Mouse (Mus musculus): ENCODE data around the gene Nup35.

Gene Nup35

DNA sequence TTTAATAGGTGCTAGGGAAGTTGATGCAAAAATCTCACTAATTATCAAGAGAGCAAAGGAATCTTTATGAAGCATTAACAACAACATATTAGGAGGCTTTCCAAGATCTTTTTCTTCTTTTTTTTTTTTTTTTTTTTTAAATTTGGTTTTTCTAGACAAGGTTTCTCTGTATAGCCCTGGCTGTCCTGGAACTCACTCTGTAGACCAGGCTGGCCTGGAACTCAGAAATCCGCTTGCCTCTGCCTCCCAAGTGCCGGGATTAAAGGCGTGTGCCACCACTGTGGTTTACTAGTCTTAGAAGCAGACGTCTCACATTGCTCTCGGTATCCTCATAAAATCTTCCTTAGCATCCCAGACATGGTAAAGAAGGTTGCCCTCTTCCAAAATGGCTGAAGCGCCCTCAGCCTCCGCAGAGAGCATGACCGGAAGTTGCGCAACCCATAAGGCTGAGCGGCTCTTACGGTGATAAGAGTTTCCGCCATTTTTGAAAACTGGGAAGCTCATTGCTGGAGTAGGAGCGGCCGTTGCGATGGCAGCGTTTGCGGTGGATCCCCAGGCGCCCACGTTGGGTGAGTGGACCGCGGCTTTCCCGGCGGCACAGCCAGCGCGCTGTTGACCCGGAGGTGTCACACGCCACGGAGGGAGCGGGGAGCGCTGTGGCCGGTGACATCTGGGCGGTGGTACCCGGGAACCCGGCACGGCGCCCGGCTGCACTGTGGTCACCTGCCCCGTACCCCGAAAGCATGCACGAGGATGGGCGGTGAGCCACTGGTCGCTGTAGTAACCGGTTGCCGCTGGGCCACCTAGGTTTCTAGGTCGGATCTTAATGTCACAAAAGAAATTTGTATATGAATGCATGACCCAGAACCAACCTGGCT, 21.6 kb downstream of the Nup35 start:
- DNase-seq: peak; percentile 94

- no peak for DNase-seq
Observed at GRCm38 (mm10) chr2:80639398-80639797, 22.4 kb downstream of the Nup35 start.

- no peak for DNase-seq
Observed at GRCm38 (mm10) chr2:80639864-80640263, 22.8 kb downstream of the Nup35 start.

- DNase-seq: no peak
Observed at GRCm38 (mm10) chr2:80661414-80661813, 44.4 kb downstream of the Nup35 start.

DNA sequence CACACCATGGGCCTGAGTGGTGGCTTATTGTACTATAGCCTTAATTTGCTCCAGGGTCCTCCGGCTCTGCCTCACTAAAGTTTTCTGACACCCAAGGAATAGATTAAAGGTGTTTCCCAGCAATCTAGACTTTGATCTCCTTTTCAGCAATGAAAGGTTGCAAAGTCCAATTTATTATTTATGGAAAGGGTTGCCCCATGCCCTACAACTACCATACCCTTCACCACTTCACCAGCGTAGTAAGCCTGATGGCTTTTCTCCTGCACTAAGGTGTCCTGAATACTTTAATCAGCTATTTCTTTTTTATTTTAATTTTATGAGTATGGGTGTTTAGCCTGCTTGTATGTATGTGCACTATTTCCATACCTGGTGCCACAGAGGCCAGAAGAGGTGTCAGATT, 45.6 kb downstream of the Nup35 start:
- no peak for DNase-seq

GRCm38 (mm10) chr2:80667396-80667964, 50.4 kb downstream of the Nup35 start:
- no peak for DNase-seq

- DNase-seq: peak; percentile 31
Observed at GRCm38 (mm10) chr2:80669868-80670666, 53.0 kb downstream of the Nup35 start.

DNA sequence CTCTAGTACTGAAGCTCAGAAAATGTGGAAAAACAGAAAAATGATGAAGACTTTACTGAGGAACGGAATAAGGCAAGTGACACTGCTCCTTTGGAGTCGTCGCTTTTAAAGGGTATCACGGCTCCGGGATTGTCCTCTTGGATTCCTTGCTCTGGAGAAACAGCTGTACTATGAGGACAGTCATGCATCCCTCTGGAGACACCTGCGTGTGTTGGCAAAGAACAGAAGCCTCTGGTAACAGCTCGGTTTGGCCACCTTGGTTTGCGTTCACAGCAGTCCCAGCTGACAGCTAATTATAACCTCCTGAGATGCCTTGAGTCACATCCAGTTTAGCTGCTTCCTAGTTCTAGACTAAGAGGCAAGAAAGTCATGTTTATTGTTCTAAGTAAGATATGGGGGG, 61.8 kb downstream of the Nup35 start:
- DNase-seq: no peak

GRCm38 (mm10) chr2:80683727-80684239, 66.7 kb downstream of the Nup35 start:
- no peak for DNase-seq

DNA sequence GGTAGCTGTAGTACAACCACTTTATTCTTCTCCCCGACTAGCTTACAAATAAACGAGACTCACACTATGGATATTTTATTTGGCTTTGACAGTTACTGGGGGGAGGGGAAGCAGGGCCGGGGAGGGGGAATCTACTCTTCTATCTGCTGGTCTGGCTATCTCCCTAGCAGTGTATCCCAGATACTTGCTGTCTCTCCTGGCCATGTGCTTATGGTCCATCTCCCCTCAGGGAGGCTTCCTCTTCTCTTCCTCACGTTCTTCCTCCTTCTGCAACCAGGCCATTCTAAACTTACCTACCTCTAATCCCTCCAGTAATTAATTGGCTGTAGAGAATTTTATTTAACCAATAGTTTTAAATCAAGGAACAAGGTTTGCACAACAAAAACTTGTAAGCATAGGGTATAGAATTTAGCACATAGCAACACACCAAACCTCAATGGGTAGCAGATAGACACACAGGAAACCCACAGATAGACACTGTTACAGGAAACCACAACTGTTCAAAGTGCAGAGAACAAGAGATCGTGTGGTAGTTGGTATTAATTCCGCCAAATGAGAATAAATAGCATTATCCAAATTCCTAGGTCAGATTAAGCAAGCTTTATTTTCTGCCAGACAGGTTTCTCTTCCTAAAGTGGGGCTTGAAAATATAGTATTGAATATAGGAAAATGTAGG, 67.5 kb downstream of the Nup35 start:
- no peak for DNase-seq

DNA sequence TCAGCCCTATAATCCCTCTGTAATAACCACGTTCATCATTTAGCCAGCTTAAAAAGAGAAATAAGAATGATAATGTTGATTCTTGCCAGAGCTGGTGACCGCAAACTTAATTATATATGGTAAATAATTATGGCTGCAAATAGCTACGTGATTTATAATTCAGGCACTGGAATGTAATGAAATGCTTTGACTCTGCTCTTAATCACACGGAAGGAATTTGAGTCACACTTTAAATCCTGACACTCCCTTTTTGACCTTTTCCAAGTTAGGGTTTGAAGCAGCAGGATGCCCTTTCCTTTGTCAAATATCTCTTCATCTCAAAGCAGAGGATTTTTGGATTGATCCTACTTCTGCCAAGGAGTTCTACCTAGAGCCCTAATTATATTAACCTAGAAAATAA, 71.2 kb downstream of the Nup35 start:
- no peak for DNase-seq

DNA sequence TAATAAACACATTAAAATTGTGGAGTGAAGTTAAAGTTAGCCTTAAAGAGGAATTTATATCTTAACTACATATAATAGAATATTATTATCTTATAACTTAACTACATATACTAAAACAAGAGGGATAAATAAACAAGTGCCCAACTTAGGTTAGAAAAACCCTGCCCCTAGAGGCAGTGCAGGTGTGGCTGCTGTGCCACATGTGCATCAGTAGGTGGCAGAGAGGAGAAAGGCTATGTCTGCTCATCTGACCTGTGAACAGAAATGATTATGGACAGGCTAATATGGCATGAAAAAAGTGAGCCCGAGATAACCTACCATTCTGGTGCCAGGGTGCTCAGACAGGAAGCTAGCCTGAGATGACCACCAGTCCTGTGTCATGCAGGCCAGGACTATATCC, 90.4 kb downstream of the Nup35 start:
- no peak for DNase-seq

Measured in kidney, adult 9 months (tissue).